Mouse (Mus musculus) stomach, embryonic 15.5 days (tissue): ENCODE measurements around the gene Btbd7. TPM values are rescaled to one million over a fixed set of nuclear protein-coding genes. Genes with fewer than 3 reads are reported as not detected.

Source experiments
- polyA plus RNA-seq: library from polyadenylated mRNA; unstranded; fragments of >200 nt; fragmentation: Nextera tagmentation; extraction: Ambion mirVana; gene quantifications from 2 replicates; pipeline ENCODE4 v1.2.1, GENCODE M21; 2015

Btbd7 gene
- polyA plus RNA-seq, 1 experiment from 2014 or later, result 18.7 TPM

Other genes starting within 250 kb of the Btbd7 start
- gene Itpk1, start 173.5 kb downstream of the Btbd7 start, polyA plus RNA-seq, result 20.1 and 21.9 TPM in 2 replicates
- 20.7 and 25.0 TPM in 2 replicates for gene Moap1, start 134.8 kb downstream of the Btbd7 start, polyA plus RNA-seq
- gene Tmem251, start 134.7 kb downstream of the Btbd7 start, polyA plus RNA-seq, result 12.2 and 12.9 TPM in 2 replicates
- gene Gm28051, start 120.7 kb downstream of the Btbd7 start, polyA plus RNA-seq, result not detected in 2 replicates
- 28.7 and 29.2 TPM in 2 replicates for gene Gon7, start 120.7 kb downstream of the Btbd7 start, polyA plus RNA-seq
- 34.2 and 37.2 TPM in 2 replicates for gene Ubr7, start 120.5 kb downstream of the Btbd7 start, polyA plus RNA-seq
- gene Gm20604, start 119.8 kb downstream of the Btbd7 start, polyA plus RNA-seq, result 19.9 and 20.8 TPM in 2 replicates
- not detected in 2 replicates for gene Cox8c, start 20.8 kb upstream of the Btbd7 start, polyA plus RNA-seq
- gene Unc79, start 70.4 kb upstream of the Btbd7 start, polyA plus RNA-seq, result 0.43 and 0.48 TPM in 2 replicates